Mouse (Mus musculus): ENCODE results near the gene Hcst. TPM values are rescaled to one million over a fixed set of nuclear protein-coding genes. Genes with fewer than 3 reads are reported as not detected.

The Hcst gene
- total and polyA plus RNA-seq, 3 experiments = 7.1 to 28.1 TPM; not detected in 1

DNA sequence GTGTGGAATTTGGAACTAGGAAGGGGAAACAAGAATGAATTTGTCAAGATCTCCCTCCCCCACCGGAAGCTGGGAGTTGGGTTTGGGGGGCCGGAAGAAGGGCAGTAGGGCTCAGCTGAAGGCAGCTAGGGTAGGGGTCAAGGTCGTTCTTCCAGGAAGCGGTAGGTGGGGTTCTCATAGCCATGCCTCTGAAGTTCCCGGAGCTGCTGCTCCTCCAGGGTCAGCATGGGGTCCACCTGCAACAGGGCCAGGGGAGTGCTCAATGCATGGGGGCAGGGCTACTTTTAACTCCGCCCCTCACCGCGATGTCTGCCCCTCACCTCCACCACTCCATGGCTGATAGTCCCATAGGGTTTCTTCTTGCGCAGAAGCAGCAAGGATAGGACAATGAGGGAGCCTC, 15.5 kb upstream of the Hcst start:
- H3K4me3 ChIP-seq (ENCODE audit: control insufficient read depth in 1 of 2, insufficient read depth in 1 of 2, low read depth in 2 of 2, low read length in 2 of 2) = no peak overlapping the region
- no peak overlapping the region for H3K9ac ChIP-seq (ENCODE audit: control insufficient read depth, low read depth, low read length, poor library complexity, severe bottlenecking)
- no peaks in the 10 kb centered on the region for H3K79me2 ChIP-seq (ENCODE audit: control insufficient read depth, insufficient read depth, low read length, poor library complexity)
- TF ChIP-seq USF2 (IDR thresholded peaks at IDR 0.05; ENCODE audit: borderline replicate concordance in 1 of 2, insufficient read depth in 1 of 2, low read depth in 1 of 2, low read length in 2 of 2) (no peak), MAZ (IDR thresholded peaks at IDR 0.05; ENCODE audit: low read depth, low read length) (no peak), HCFC1 (IDR thresholded peaks at IDR 0.05; ENCODE audit: low read depth, low read length) (no peak), USF1 (IDR thresholded peaks at IDR 0.05; ENCODE audit: low read depth, low read length) (no peak), POLR2AphosphoS2 (IDR thresholded peaks at IDR 0.05; ENCODE audit: low read length) (no peak), TCF12 (IDR thresholded peaks at IDR 0.05; ENCODE audit: low read depth, low read length) (no peak), MAX (IDR thresholded peaks at IDR 0.05; ENCODE audit: low read length) (no peak), ZC3H11A (IDR thresholded peaks at IDR 0.05; ENCODE audit: low read depth, low read length) (no peak), ZKSCAN1 (IDR thresholded peaks at IDR 0.05; ENCODE audit: low read depth, low read length) (no peak), TAL1 (IDR thresholded peaks at IDR 0.05; ENCODE audit: low read length) (no peak), CTCF (IDR thresholded peaks at IDR 0.05 in 2 of 3, conservative IDR thresholded peaks at IDR 0.05 in 1 of 3; ENCODE audit: control insufficient read depth in 1 of 3, insufficient read depth in 1 of 3, low read depth in 2 of 3, low read length in 3 of 3, poor library complexity in 1 of 3, severe bottlenecking in 1 of 3) (no peak), RCOR1 (IDR thresholded peaks at IDR 0.05; ENCODE audit: low read depth, low read length) (no peak), ELF1 (IDR thresholded peaks at IDR 0.05; ENCODE audit: low read depth, low read length) (no peak), NRF1 (IDR thresholded peaks at IDR 0.05; ENCODE audit: insufficient read depth, low read depth, low read length, poor library complexity, severe bottlenecking) (no peak), NELFE (IDR thresholded peaks at IDR 0.05; ENCODE audit: low read depth, low read length) (no peak)
- no peak for DNase-seq (ENCODE audit: low read depth, low spot score)
- H3K27me3 ChIP-seq (ENCODE audit: control insufficient read depth in 1 of 2, insufficient read depth in 2 of 2, low read length in 2 of 2) = no peaks in the 10 kb centered on the region
- H3K4me1 ChIP-seq (ENCODE audit: control insufficient read depth in 1 of 2, insufficient read depth in 2 of 2, low read length in 2 of 2) = no peaks in the 10 kb centered on the region
- H3K36me3 ChIP-seq (ENCODE audit: control insufficient read depth in 1 of 2, insufficient read depth in 2 of 2, low read length in 2 of 2) = no peaks in the 10 kb centered on the region
- H3K9me3 ChIP-seq (replicated peaks; ENCODE audit: insufficient read depth, low read length) = no peaks in the 10 kb centered on the region
- H3K27ac ChIP-seq (ENCODE audit: control insufficient read depth, low read depth, low read length) = no peak overlapping the region

DNA sequence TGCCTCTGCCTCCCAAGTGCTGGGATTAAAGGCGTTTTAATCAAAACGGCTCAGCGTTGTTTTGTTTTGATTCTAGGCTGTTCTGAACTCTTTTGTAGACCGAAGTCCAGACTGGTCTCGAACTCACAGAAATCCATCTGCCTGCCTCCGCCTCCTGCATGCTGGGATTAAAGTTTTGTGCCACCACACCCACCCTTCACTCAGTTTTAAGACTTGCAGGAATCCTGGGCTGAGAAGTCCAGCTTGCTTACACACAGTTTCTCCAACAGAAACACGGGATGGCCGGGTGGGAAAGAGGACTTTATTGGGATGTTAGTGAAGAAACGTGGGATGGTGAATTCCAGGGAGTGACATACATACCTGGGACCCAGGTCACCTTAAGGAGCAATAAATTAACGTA, 15.0 kb upstream of the Hcst start:
- no peak overlapping the region for H3K27ac ChIP-seq (ENCODE audit: control insufficient read depth, low read depth, low read length)
- no peaks in the 10 kb centered on the region for H3K4me1 ChIP-seq (ENCODE audit: control insufficient read depth in 1 of 2, insufficient read depth in 2 of 2, low read length in 2 of 2)
- no peaks in the 10 kb centered on the region for H3K36me3 ChIP-seq (ENCODE audit: control insufficient read depth in 1 of 2, insufficient read depth in 2 of 2, low read length in 2 of 2)
- H3K9ac ChIP-seq (ENCODE audit: control insufficient read depth, low read depth, low read length, poor library complexity, severe bottlenecking) = no peak overlapping the region
- no peaks in the 10 kb centered on the region for H3K9me3 ChIP-seq (replicated peaks; ENCODE audit: insufficient read depth, low read length)
- no peaks in the 10 kb centered on the region for H3K27me3 ChIP-seq (ENCODE audit: control insufficient read depth in 1 of 2, insufficient read depth in 2 of 2, low read length in 2 of 2)
- no peak for TF ChIP-seq RAD21 (IDR thresholded peaks at IDR 0.05; ENCODE audit: low read depth, low read length)
- TF ChIP-seq CTCF (IDR thresholded peaks at IDR 0.05 in 2 of 3, conservative IDR thresholded peaks at IDR 0.05 in 1 of 3; ENCODE audit: control insufficient read depth in 1 of 3, insufficient read depth in 1 of 3, low read depth in 2 of 3, low read length in 3 of 3, poor library complexity in 1 of 3, severe bottlenecking in 1 of 3) = no peak
- TF ChIP-seq POLR2AphosphoS5 (IDR thresholded peaks at IDR 0.05; ENCODE audit: borderline replicate concordance, low read depth, low read length) = no peak
- TF ChIP-seq ZNF384 (IDR thresholded peaks at IDR 0.05; ENCODE audit: low read depth, low read length) = no peak
- TF ChIP-seq UBTF (IDR thresholded peaks at IDR 0.05; ENCODE audit: borderline replicate concordance, insufficient read depth, low read depth, low read length) = no peak
- TF ChIP-seq HCFC1 (IDR thresholded peaks at IDR 0.05; ENCODE audit: low read depth, low read length) = no peak
- no peak for TF ChIP-seq GABPA (IDR thresholded peaks at IDR 0.05; ENCODE audit: low read depth, low read length)
- no peak for TF ChIP-seq ELF1 (IDR thresholded peaks at IDR 0.05; ENCODE audit: low read depth, low read length)
- TF ChIP-seq E2F4 (IDR thresholded peaks at IDR 0.05; ENCODE audit: borderline replicate concordance, low read depth, low read length) = no peak
- no peak for TF ChIP-seq KAT2A (conservative IDR thresholded peaks at IDR 0.05; ENCODE audit: low read depth, low read length)
- TF ChIP-seq POLR2A (IDR thresholded peaks at IDR 0.05; ENCODE audit: control insufficient read depth in 1 of 2, insufficient read depth in 1 of 2, low read depth in 1 of 2, low read length in 2 of 2, poor library complexity in 1 of 2) = no peak
- no peak for TF ChIP-seq USF1 (IDR thresholded peaks at IDR 0.05; ENCODE audit: low read depth, low read length)
- no peak for TF ChIP-seq MYB (IDR thresholded peaks at IDR 0.05; ENCODE audit: low read depth, low read length)
- no peak for TF ChIP-seq ZC3H11A (IDR thresholded peaks at IDR 0.05; ENCODE audit: low read depth, low read length)
- TF ChIP-seq NELFE (IDR thresholded peaks at IDR 0.05; ENCODE audit: low read depth, low read length) = no peak
- TF ChIP-seq MAZ (IDR thresholded peaks at IDR 0.05; ENCODE audit: low read depth, low read length) = no peak
- TF ChIP-seq MYC (IDR thresholded peaks at IDR 0.05; ENCODE audit: low read depth, low read length) = no peak
- no peak for TF ChIP-seq TAL1 (IDR thresholded peaks at IDR 0.05; ENCODE audit: low read length)
- no peak overlapping the region for H3K4me3 ChIP-seq (ENCODE audit: control insufficient read depth in 1 of 2, insufficient read depth in 1 of 2, low read depth in 2 of 2, low read length in 2 of 2)
- no peak for DNase-seq (ENCODE audit: low read depth, low spot score)
- H3K79me2 ChIP-seq (ENCODE audit: control insufficient read depth, insufficient read depth, low read length, poor library complexity) = no peaks in the 10 kb centered on the region

Data from MEL (cell line).